Mouse (Mus musculus): ENCODE measurements around the gene Aqp2. TPM values are rescaled to one million over a fixed set of nuclear protein-coding genes. Genes with fewer than 3 reads are reported as not detected.
A peak's percentile ranks its signal among the peaks of the same experiment; 100 is the strongest.

The Aqp2 gene
- total and polyA plus RNA-seq, 2 experiments from 2014 or later, result not detected

- H3K4me3 ChIP-seq (ENCODE audit: low read depth, low read length), result no peak overlapping the region
These were observed 28.7 kb downstream of the Aqp2 start for GRCm38 (mm10) chr15:99607388-99608113.

GRCm38 (mm10) chr15:99608382-99609125, 29.7 kb downstream of the Aqp2 start:
- Histone ChIP-seq H3K36me3 (ENCODE audit: insufficient read depth, low read length) (no peaks in the 10 kb centered on the region), H3K4me2 (ENCODE audit: low read depth, low read length, poor library complexity, severe bottlenecking) (no peak overlapping the region), H3K4me3 (ENCODE audit: low read depth, low read length) (no peak overlapping the region), H3K27me3 (ENCODE audit: insufficient read depth, low read length) (no peaks in the 10 kb centered on the region), H3K9me3 (ENCODE audit: low read length) (no peaks in the 10 kb centered on the region), H3K27ac (ENCODE audit: low read depth, low read length) (no peak overlapping the region), H3K4me1 (ENCODE audit: insufficient read depth, low read length) (no peaks in the 10 kb centered on the region), H3K9ac (replicated peaks; ENCODE audit: low read length, poor library complexity, severe bottlenecking) (no peak overlapping the region)
- no peak for ATAC-seq (ENCODE audit: low FRiP score)
- DNase-seq (ENCODE audit: low spot score), result no peak
- no peak for TF ChIP-seq CTCF (IDR thresholded peaks at IDR 0.05)
- WGBS, result 82% methylated on average over 13 of the region's 13 CpGs

More at GRCm38 (mm10) chr15:99607388-99608113, 28.7 kb downstream of the Aqp2 start:
- WGBS, result 20% methylated on average over 10 of the region's 10 CpGs
- no peaks in the 10 kb centered on the region for H3K9me3 ChIP-seq (ENCODE audit: low read length)
- no peaks in the 10 kb centered on the region for H3K4me1 ChIP-seq (ENCODE audit: insufficient read depth, low read length)
- no peak overlapping the region for H3K4me2 ChIP-seq (ENCODE audit: low read depth, low read length, poor library complexity, severe bottlenecking)
- DNase-seq (ENCODE audit: low spot score) (peak; percentile 79), ATAC-seq (ENCODE audit: low FRiP score) (no peak)
- H3K27me3 ChIP-seq (ENCODE audit: insufficient read depth, low read length), result no peaks in the 10 kb centered on the region
- TF ChIP-seq CTCF (IDR thresholded peaks at IDR 0.05), result no peak
- H3K9ac ChIP-seq (replicated peaks; ENCODE audit: low read length, poor library complexity, severe bottlenecking), result no peak overlapping the region
- no peaks in the 10 kb centered on the region for H3K36me3 ChIP-seq (ENCODE audit: insufficient read depth, low read length)
- no peak overlapping the region for H3K27ac ChIP-seq (ENCODE audit: low read depth, low read length)

- ATAC-seq (ENCODE audit: low FRiP score) (no peak), DNase-seq (ENCODE audit: low spot score) (no peak)
- Histone ChIP-seq H3K9ac (replicated peaks; ENCODE audit: low read length, poor library complexity, severe bottlenecking) (no peak overlapping the region), H3K36me3 (ENCODE audit: insufficient read depth, low read length) (no peaks in the 10 kb centered on the region), H3K4me2 (ENCODE audit: low read depth, low read length, poor library complexity, severe bottlenecking) (no peak overlapping the region), H3K27me3 (ENCODE audit: insufficient read depth, low read length) (no peaks in the 10 kb centered on the region), H3K27ac (ENCODE audit: low read depth, low read length) (no peak overlapping the region), H3K4me1 (ENCODE audit: insufficient read depth, low read length) (no peaks in the 10 kb centered on the region), H3K4me3 (ENCODE audit: low read depth, low read length) (no peak overlapping the region), H3K9me3 (ENCODE audit: low read length) (no peaks in the 10 kb centered on the region)
- WGBS, result 66% methylated on average over 7 of the region's 7 CpGs
- no peak for TF ChIP-seq CTCF (IDR thresholded peaks at IDR 0.05)
These were observed 32.7 kb downstream of the Aqp2 start for GRCm38 (mm10) chr15:99611563-99611962.

GRCm38 (mm10) chr15:99614273-99614672, 35.4 kb downstream of the Aqp2 start:
- DNase-seq (ENCODE audit: low spot score) (no peak), ATAC-seq (ENCODE audit: low FRiP score) (no peak)
- peak overlapping the region; percentile 27; the same call in 1 of the 2 replicates for H3K27ac ChIP-seq (ENCODE audit: low read depth, low read length)
- WGBS, result 59% methylated on average over 13 of the region's 13 CpGs
- no peak overlapping the region for H3K9ac ChIP-seq (replicated peaks; ENCODE audit: low read length, poor library complexity, severe bottlenecking)
- no peaks in the 10 kb centered on the region for H3K4me1 ChIP-seq (ENCODE audit: insufficient read depth, low read length)
- H3K36me3 ChIP-seq (ENCODE audit: insufficient read depth, low read length), result no peaks in the 10 kb centered on the region
- no peak for TF ChIP-seq CTCF (IDR thresholded peaks at IDR 0.05)
- H3K4me2 ChIP-seq (ENCODE audit: low read depth, low read length, poor library complexity, severe bottlenecking), result no peak overlapping the region
- H3K9me3 ChIP-seq (ENCODE audit: low read length), result no peaks in the 10 kb centered on the region
- H3K27me3 ChIP-seq (ENCODE audit: insufficient read depth, low read length), result no peaks in the 10 kb centered on the region
- no peak overlapping the region for H3K4me3 ChIP-seq (ENCODE audit: low read depth, low read length)

DNA sequence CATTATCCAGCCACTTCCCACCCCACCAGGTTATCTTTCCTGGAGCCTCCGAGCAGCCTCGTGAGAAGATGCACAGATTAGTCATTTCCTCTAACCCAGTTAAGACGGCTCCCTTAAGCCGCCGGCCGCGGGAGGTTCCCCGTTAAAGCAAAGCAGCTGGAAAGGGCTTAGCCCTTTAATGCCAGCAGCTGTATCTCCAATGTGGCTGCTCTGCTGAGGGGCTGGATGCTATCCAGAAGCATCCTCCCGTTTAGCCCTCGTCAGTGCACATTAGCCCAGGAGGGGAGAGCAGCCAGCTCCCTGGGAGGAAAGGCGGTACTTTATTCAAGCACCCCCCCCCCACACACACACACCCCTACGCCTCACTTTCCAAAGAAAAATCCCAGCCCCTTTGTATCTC, 35.9 kb downstream of the Aqp2 start:
- Histone ChIP-seq H3K27ac (ENCODE audit: low read depth, low read length) (peak overlapping the region; percentile 27; the same call in 1 of the 2 replicates), H3K9me3 (ENCODE audit: low read length) (no peaks in the 10 kb centered on the region), H3K27me3 (ENCODE audit: insufficient read depth, low read length) (no peaks in the 10 kb centered on the region), H3K4me1 (ENCODE audit: insufficient read depth, low read length) (no peaks in the 10 kb centered on the region), H3K4me3 (ENCODE audit: low read depth, low read length) (no peak overlapping the region), H3K36me3 (ENCODE audit: insufficient read depth, low read length) (no peaks in the 10 kb centered on the region), H3K9ac (replicated peaks; ENCODE audit: low read length, poor library complexity, severe bottlenecking) (no peak overlapping the region; the same call in 1 of the 2 replicates), H3K4me2 (ENCODE audit: low read depth, low read length, poor library complexity, severe bottlenecking) (peak overlapping the region; percentile 21)
- no peak for TF ChIP-seq CTCF (IDR thresholded peaks at IDR 0.05)
- WGBS, result 5% methylated on average over 12 of the region's 12 CpGs
- ATAC-seq (ENCODE audit: low FRiP score) (no peak), DNase-seq (ENCODE audit: low spot score) (peak; percentile 68)

GRCm38 (mm10) chr15:99615246-99615645, 36.4 kb downstream of the Aqp2 start:
- Histone ChIP-seq H3K27ac (ENCODE audit: low read depth, low read length) (no peak overlapping the region), H3K27me3 (ENCODE audit: insufficient read depth, low read length) (no peaks in the 10 kb centered on the region), H3K4me2 (ENCODE audit: low read depth, low read length, poor library complexity, severe bottlenecking) (no peak overlapping the region), H3K4me1 (ENCODE audit: insufficient read depth, low read length) (no peaks in the 10 kb centered on the region), H3K4me3 (ENCODE audit: low read depth, low read length) (no peak overlapping the region), H3K9ac (replicated peaks; ENCODE audit: low read length, poor library complexity, severe bottlenecking) (no peak overlapping the region), H3K36me3 (ENCODE audit: insufficient read depth, low read length) (no peaks in the 10 kb centered on the region), H3K9me3 (ENCODE audit: low read length) (no peaks in the 10 kb centered on the region)
- ATAC-seq (ENCODE audit: low FRiP score) (no peak), DNase-seq (ENCODE audit: low spot score) (peak; percentile 51)
- 28% methylated on average over 9 of the region's 9 CpGs for WGBS
- TF ChIP-seq CTCF (IDR thresholded peaks at IDR 0.05), result no peak

All from midbrain, postnatal 0 days (tissue).